Mouse (Mus musculus) spleen, adult 18-20 months (tissue): ENCODE data around the gene Gm9887.
"Not testable (repeated sequence)": the region's sequence is repeated elsewhere in the genome, so short reads cannot be mapped to it uniquely, and the experiment has no call there.

Experiments used
- DNase-seq, 2 experiments: peaks; one replicate each; pipeline ENCODE4 v3.0.0; 2022; ENCODE audit warnings: mixed read lengths in 2 of 2

Gene Gm9887

DNA sequence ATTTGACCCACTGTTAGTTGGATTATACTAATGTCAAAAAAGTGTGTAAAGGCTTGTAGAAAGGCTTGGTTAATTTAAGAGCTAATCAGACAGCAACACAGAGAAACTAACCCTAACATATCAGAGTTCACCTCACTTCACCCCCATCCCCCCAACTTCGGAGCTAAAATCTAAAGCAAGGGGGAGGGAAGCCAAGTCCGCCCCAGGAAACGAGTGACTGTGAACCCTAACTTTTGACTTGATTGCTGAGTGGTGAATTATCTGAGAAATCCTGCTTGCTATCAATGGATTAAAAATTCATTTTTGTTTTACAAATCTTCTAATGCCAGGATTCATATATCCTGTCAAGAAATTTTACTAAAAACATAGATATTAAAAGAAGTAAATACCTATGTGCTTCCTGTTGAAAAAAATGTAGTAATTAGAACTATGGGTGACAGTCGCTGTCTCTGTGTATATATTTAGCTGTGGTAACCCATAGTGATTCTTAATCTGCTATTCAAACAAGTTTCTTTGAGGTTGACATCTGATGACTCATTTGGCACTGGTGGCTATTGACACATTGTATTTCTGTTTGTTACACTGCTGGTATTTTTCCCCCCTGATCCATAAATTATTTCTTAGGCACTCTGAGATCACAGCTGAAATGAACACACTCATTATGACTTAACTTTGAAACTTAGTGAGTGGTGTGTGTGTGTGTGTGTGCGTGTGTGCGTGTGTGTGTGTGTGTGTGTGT is 13.5 kb upstream of the Gm9887 start:
- DNase-seq: no peak

DNA sequence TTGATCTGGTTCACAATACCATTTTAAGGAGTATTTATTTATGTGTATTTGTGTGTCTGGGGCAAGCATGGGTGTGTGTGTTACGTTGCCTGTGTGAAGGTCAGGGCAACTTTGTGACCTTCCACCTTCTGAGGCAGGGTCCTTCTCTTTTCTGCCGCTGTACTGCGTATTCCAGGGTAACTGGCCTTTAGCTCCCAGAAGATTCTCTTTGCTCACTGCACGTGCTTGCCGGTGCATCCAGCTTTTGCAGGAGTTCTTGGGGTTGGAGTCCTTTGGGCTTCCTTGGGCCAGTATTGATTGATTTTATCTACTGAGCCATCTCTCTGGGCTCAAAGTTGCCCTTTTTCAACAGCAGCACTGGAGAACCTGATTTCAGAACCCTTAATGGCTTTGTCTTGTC is 12.3 kb upstream of the Gm9887 start:
- DNase-seq: no peak

DNA sequence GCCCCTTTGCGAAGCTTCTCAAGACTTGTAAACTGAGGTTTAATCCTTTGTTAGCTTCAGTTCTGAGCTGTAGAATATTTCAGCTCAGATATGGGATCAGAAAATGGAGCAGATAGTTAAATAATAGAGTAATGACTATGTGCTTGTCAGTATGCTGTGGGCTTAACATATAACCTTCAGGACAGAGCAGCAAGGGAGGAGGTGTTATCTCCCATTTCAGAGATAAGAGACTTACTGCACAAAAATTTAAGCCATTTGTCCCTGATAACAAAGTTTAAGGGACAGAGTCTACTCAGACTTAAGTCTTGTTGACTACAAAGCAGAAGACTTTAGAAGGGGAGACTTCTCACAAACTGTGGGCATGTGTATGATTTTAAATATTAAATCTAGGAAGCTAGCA is 10.6 kb upstream of the Gm9887 start:
- no peak for DNase-seq

- no peak for DNase-seq
Observed at GRCm38 (mm10) chr12:69378558-69379454, 6.5 kb upstream of the Gm9887 start.

GRCm38 (mm10) chr12:69377636-69378035 is 5.4 kb upstream of the Gm9887 start:
- not testable (repeated sequence) for DNase-seq

DNA sequence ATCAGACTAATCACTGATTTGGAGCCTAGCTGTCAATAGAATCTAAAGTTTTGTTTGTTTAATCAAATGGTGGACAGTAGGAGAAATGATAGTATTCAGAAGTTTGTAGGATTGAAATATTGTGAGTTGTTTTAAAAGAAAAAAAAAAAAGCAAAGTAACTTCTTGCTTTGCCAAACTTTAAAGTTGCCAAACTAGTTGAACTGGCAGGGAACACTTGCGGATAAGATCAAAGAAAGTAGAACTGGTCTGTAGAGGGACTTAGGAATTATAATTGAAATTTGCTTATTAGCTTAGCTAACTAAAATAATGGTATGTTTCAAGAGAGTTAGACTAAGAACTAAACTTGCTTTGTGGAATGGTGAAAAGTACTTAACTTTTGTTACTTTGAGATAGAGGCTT is 4.9 kb upstream of the Gm9887 start:
- no peak for DNase-seq

- no peak for DNase-seq
Observed at GRCm38 (mm10) chr12:69376132-69376531, 3.9 kb upstream of the Gm9887 start.

DNA sequence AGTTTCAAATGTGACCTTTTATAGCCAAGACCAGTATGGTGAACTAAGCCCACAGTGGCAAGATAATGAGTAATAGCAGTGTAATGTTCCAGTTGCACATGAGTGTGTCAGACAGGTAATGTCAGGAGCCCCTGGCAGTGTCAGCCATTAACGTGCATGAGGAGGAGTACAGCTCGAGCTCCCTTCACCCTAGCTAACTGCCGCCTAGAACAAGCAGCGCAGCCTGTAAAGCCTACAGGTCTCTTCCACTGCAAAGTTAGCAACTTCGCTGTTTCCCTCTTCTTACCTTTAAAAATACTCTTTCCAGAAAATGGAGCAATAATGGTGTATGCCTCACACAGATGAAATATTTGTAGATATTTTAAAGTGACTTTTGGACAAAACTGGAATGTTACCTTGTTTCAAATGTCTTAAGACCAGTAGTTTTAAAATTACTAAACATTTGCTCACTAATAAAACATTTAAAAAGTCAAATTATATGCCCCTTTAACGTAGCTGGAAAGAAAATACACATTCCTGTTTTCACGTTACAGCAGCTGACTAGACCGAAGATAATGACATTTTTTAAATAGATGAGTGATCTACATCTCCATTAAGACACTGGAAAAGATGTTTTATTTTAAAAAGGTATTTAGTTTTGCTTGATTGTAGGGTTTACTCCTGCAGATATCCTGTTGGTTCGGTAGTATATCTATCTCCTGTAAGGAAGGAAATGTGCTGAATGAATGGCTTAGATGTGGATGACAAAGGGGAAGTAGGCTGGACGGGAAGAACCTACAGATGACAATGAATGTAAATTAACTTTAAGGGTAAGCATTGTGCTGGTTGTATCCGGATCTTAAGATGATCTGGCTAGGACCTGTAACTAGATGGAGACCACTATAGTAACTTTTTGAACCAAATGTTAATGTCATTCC is 1.9 kb upstream of the Gm9887 start:
- DNase-seq: no peak

GRCm38 (mm10) chr12:69372731-69373331 is 573 bp upstream of the Gm9887 start:
- no peak for DNase-seq

- peak; percentile 70 to 76 for DNase-seq
Observed at GRCm38 (mm10) chr12:69371421-69371853, 821 bp downstream of the Gm9887 start.

- DNase-seq: no peak
Observed at GRCm38 (mm10) chr12:69370936-69371335, 1.3 kb downstream of the Gm9887 start.

DNA sequence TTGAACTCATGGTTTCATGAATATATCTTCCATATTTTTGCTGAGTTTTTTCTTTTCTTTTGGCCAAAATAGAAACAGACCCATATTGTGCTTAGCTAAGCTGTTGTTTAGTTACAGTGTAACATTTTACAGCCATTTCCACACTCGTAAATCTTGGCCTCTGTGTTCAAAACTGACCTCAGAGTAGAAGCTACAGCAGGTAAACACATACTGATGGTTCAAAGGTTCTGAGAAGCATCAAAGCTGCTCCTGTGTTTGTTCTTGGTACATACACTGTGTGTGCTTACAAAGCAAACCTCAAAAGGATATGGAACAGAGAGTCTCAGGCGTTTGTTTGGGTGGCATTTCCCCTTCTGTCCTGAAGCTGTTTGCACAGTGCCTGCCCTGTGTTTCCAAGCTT is 4.7 kb downstream of the Gm9887 start:
- DNase-seq: no peak

DNA sequence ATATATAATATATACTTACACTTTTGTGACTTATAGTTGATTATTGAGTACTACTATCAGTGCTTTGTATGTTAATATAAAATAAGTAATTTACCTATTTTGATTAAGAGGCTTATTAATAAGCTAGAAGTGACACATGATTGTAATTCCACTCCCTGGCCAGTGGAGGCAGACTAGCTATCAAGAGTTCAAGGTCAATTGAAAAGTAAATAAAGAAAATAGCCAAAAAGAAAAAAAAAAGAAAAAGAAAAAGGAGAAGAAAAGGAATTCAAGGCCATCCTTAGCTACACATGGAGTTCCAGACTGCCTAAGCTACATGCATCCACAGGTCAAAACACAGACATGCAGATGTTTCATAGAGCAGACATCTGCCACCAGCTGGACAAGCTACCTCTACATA is 5.8 kb downstream of the Gm9887 start:
- DNase-seq: peak in 1 of 2 experiments; percentile 35

DNA sequence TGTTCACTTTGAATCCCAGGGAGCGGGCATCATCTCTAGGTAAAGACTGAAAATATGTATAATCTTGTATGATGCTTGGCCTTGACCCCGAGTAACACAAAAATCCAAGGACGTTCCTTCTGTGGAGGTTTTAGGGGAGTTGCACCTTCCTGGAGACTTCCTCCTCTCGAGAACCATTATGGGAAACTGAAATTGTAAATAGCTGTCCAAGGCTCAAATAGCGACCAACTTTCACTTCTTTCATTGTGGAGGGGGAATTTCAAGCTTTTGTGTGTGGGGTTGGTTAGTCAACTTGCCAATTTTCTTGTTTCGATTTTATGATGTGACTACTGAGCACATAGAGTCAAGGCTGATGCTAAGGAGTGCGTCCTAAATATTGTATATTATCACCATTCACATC is 6.5 kb downstream of the Gm9887 start:
- DNase-seq: no peak

DNA sequence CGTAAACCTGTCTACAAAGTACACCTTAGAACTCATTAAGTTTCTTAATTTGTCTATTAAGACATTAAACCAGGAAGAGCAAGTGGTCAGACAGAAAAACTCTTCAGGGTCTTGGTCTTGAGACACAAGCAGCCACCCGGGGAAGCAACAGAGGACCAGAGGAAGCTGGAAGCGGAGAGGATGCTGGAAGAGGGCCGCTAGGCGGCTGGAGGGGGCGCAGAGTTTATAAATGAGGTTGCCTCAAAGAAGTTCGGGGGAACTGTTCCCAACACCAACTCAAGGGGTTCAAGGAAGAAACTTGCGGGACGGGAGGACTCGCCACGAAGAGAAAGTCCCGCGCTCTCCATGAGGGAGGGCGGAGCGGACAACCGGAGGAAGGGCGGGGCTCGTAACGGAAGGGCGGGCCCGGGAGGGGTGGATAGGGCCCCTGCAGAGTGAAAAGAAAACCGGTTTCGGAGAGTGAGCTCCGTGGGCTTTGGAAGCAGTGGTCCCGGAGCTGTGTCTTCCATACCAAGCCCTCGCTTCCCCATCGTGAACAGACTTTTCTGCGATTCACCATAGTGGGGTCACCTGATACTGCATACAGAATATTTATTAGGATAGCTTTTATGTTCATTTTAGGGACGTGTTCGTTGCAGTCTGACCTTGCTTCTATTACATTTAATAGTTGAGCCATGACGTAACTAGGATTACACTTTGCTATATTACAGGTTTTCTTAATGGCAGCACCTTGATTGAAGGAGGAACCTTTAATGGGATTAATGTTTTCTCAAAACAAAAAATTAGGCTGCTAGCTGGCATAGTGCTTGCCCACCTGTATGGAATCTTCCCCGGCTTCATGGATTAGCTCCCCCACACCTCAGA is 8.1 kb downstream of the Gm9887 start:
- DNase-seq: peak; percentile 72 to 86

DNA sequence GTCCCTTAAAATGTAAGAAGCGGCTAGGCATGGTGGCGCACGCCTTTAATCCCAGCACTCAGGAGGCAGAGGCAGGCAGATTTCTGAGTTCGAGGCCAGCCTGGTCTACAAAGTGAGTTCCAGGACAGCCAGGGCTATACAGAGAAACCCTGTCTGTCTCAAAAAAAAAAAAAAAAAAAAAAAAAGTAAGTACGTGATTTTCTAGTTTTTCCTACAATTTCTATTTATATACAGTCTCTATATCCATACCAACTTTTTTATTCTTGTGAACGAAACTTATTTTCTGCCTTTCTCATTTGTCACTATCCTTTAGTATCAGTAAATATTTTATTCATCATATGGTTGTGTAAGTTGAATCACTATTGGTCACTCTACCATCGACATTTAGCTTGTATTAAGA is 9.1 kb downstream of the Gm9887 start:
- not testable (repeated sequence) for DNase-seq

DNA sequence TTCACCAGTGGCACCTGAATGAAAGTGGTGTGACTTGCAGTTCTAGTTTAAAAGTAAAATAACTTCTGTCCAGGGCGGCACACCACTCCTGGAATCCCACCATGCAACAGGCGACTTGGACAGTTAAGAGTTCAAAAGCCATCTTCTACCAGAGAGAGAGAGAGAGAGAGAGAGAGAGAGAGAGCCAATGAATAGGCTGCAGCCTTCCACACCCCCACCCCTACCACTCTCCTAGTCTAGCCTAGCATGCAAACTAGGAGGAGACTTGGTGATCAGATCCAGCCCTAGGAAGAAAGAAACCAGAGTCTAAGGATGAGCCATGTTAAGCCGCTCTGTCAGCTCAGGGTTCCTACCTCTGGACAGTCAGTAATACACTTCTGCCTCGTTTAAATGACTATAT is 9.9 kb downstream of the Gm9887 start:
- no peak for DNase-seq

DNA sequence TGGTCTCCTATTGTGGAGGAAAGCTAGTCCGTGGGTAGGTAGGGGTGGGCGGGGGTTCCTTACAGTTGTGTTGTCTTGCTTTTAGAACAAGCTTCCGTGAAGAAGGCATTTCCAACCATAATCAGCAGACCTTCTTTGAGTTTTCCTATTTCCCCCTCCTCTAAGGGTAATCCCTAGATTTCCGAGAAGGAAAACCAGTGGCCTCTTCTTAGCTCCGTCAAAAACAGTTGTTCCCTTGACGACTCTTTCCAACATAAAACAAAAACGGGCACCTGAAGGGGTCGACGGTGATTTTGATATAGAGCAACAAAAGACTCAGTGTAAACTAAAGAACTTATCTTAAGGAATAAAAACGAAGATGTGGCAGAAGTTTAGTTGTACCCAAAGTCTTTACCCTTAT is 10.3 kb downstream of the Gm9887 start:
- DNase-seq: no peak

- peak; percentile 99 for DNase-seq
Observed at GRCm38 (mm10) chr12:69360997-69361899, 11.0 kb downstream of the Gm9887 start.

DNA sequence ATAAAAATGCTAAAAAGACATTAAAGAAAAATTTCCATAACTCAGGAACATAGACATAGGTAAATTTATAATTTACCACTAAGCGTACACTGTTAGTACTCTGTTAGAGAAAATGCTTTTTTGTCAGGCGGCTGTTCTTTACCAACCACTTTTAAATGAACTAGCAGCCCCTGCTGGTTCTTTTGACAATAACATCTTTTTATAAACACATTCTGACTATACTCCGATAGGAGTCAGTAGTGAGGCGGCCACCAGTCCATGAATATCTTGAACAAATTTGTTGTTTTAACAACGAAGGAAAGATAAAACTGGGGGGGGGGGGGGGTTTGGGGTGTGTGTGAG is 11.6 kb downstream of the Gm9887 start:
- no peak for DNase-seq

DNA sequence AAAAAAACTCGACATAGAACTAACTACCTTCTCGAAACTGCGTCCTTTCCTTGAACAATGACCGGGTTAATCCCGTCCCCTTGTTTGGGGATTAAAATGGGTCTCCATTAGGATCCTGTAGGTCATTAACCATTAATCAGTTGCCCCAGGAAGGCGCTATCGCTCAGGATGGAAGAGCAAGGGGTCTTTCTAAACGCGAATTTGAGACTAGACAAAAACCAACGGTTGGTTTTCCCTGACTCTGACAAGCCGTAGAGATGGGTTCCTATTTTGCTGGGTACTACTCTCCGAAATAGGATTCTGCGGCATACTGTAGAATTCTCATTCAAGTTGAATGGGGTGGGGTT is 15.0 kb downstream of the Gm9887 start:
- DNase-seq: no peak
